Mouse (Mus musculus) E14TG2a.4 (cell line): ENCODE measurements at regions not wholly inside any gene's neighbourhood (a gene's known extent, or its start where the extent isn't known, plus 50 kb on each side); places are given as distances from the start of the nearest gene placed in this dataset.

ENCODE experiments used
- CTCF ChIP-seq: conservative IDR thresholded peaks from 2 replicates; pipeline ENCODE4 v1.5.1; 2014; ENCODE audit warnings: low read length
- NANOG ChIP-seq: IDR thresholded peaks from 2 replicates; pipeline ENCODE4 v1.6.1; 2014; ENCODE audit warnings: borderline replicate concordance, low read length, mixed read lengths
- POU5F1 ChIP-seq: IDR thresholded peaks from 2 replicates; pipeline ENCODE4 v1.6.1; 2014; ENCODE audit warnings: low read length, borderline replicate concordance

DNA sequence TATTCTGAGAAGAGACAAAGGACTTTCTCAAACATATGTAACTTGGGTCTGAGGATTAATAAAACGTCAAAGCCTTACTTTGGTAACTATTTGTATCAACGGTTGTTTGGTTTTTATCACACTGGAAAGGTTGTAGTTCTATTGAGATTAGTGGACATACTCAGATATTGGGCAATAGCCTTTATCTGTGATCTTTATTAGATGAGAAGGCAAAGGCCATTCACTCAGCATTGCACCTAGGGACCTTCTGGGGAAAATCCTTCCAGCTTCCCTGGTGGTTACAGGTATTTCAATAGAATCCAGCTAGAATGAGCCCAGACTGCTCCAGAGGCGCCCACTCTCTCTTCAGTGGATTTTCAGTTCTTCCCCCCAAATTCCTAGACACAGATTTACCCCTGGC is 89.6 kb upstream of the Ednrb start:
- TF ChIP-seq POU5F1 (no peak), CTCF (no peak), NANOG (no peak)
